Mouse (Mus musculus) bone marrow, adult 2 months (tissue): ENCODE data around the gene Ilf2.

Source experiments
- CTCF ChIP-seq: fragments of 200-500 bp; IDR thresholded peaks from 2 replicates; pipeline ENCODE4 v1.5.1; 2011; ENCODE audit warnings: low read length, control low read depth; ENCODE audit not compliant: control insufficient read depth, insufficient read depth
- POLR2A ChIP-seq: fragments of 200-500 bp; IDR thresholded peaks from 2 replicates; pipeline ENCODE4 v1.6.1; 2011; ENCODE audit warnings: low read depth, mild to moderate bottlenecking, control low read depth, low read length, borderline replicate concordance; ENCODE audit not compliant: control insufficient read depth

GRCm38 (mm10) chr3:90535446-90535845, 59.5 kb downstream of the Ilf2 start:
- TF ChIP-seq CTCF (no peak), POLR2A (no peak)
